Mouse (Mus musculus): ENCODE results near the gene Plaur.
"Not testable (repeated sequence)": the region's sequence is repeated elsewhere in the genome, so short reads cannot be mapped to it uniquely, and the experiment has no call there.

Gene Plaur

GRCm38 (mm10) chr7:24479685-24480084, 17.4 kb downstream of the Plaur start:
- no peak for DNase-seq (ENCODE audit: inconsistent ontology term)

DNA sequence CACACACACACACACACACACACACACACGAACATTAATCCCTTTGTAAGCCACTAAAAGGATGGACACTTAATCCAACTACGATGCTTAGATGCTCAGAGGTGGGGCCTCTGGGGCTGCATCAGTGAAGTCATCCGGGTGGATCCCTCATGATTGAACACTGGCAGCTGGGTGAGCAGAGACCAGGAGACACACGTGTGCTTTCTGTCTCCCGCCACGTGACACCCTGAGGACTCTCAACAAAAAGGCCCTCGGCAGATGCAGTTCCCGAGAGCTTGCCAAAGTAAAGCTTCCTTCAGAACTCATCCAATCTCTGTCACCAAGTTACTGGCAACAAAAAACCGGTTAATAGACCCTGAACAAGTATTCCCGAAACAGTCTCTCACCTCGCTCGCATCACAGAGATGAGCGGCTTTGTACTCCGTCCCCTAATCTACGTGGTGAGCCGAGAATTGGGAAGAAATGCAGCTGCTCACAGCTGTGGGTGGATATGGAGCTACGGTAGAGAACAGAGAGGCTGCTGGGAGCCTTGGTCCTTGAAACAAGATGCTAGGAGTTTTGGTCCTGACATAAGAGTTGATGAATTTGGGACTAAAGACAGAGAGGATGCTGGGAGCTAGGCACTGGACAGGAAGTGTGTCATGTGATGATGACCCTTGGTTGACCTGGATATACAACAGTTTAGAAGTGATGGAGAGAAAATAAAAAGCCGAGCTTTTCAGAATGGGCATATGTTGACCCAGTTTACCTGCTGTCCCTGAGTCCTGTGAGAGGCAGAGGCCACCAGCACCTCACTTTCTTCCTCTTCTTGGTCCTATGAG, 18.0 kb downstream of the Plaur start:
- no peak for DNase-seq (ENCODE audit: inconsistent ontology term)

- DNase-seq (ENCODE audit: inconsistent ontology term) = no peak
These were observed 18.7 kb downstream of the Plaur start for GRCm38 (mm10) chr7:24480986-24481473.

DNA sequence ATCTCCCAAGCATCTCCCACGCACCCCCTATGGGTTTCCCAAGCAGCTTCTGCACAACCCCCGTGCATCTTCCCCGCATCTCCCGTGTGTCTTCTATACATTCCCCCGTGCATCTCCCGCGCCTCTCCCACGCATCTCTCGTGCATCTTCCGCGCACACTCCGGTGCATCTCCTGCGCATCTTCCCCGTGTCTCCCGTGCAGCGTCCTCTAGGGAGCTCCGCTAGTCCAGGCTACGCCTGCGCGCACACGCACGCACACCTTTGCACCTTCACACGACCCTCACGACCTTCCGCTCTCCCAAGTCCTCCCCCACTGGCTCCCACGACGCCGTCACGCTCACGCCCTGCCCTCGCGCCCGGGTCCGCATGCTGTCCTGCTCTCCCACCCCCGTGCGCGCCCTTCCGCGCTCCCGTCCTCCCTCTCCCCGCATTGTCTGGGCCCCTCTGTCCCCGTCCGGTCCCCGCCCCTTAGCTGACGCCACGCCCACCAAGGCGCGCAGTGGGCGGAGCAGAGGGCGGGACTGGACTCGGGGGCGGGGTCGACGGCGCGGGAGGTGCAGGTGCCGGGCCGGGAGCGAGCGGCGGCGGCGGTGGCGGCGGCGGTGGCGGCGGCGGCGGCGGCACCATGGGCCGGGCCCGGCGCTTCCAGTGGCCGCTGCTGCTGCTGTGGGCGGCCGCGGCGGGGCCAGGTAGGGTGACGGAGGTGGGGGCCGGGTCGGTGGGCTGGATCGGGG, 19.4 kb downstream of the Plaur start, which contains the start of gene Cadm4:
TSS of gene Cadm4 (plus strand) at position 550 of the 734 bp plus-strand sequence.
- peak; percentile 94 for DNase-seq (ENCODE audit: inconsistent ontology term)

GRCm38 (mm10) chr7:24482208-24483020, 20.1 kb downstream of the Plaur start:
- DNase-seq (ENCODE audit: inconsistent ontology term) = no peak

- not testable (repeated sequence) for DNase-seq (ENCODE audit: inconsistent ontology term)
These were observed 21.0 kb downstream of the Plaur start for GRCm38 (mm10) chr7:24483291-24483690.

GRCm38 (mm10) chr7:24485481-24485880, 23.2 kb downstream of the Plaur start:
- no peak for DNase-seq (ENCODE audit: inconsistent ontology term)

DNA sequence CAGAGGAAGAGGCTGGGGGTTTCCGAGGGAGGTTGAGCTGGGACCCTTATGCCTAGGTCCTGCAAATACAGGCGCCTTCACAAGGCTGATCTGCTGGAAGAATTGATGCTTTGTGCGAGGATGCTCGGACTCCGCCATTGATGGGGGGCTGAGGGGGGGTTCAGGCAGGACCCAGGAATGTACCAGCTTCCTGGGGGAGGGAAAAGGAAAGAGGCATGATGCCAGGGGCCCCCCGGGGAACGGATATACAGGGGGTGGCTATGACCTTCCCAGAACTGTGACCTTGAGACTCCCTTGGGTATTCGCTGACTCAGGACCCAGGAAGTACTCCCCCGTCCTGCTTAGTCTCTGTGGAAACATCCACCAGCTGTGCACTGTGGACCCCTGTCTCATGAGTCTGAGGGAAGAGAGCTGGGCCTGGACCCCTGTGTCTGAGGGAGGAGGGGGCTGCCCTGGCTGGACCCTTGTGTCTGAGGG, 24.4 kb downstream of the Plaur start:
- DNase-seq (ENCODE audit: inconsistent ontology term) = no peak

GRCm38 (mm10) chr7:24487403-24487802, 25.1 kb downstream of the Plaur start:
- DNase-seq (ENCODE audit: inconsistent ontology term) = no peak

GRCm38 (mm10) chr7:24488303-24488702, 26.0 kb downstream of the Plaur start:
- no peak for DNase-seq (ENCODE audit: inconsistent ontology term)

GRCm38 (mm10) chr7:24499856-24500577, 37.7 kb downstream of the Plaur start:
- DNase-seq (ENCODE audit: inconsistent ontology term) = no peak

DNA sequence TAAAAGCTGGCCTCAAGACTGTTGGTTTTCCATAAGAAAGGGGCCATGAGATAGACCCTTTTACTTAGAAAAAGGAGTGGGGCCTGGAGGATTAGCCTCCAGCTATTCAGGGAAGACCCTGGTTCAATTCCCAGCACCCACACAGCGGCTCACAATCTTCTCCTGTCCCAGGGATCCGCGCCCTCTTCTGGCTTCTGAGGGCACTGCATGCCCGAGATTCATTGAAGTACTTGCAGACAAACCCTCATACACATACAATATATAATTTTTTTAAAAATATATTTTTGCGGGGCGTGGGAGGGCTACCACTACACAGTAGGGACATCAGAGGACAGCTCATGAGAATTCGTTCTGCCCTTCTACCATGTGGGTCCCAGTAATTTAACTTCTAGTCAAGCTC, 38.6 kb downstream of the Plaur start:
- no peak for DNase-seq (ENCODE audit: inconsistent ontology term)

DNA sequence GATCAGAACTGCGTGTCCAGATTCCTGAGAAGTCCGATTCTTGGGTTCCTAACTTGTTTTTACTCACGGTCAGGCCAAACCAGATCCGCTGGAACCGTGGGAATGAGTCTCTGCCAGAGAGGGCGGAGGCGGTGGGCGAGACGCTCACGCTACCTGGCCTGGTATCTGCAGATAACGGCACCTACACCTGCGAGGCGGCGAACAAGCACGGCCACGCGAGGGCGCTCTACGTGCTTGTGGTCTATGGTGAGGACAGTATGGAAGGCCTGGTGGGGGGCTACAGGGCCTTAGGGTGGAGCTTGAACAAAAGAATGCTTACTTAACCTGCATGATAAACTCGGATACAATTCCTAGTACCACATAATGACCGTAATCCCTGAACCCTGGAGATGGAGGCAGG, 39.2 kb downstream of the Plaur start:
- no peak for DNase-seq (ENCODE audit: inconsistent ontology term)

- no peak for DNase-seq (ENCODE audit: inconsistent ontology term)
These were observed 41.7 kb downstream of the Plaur start for GRCm38 (mm10) chr7:24504004-24504403.

DNA sequence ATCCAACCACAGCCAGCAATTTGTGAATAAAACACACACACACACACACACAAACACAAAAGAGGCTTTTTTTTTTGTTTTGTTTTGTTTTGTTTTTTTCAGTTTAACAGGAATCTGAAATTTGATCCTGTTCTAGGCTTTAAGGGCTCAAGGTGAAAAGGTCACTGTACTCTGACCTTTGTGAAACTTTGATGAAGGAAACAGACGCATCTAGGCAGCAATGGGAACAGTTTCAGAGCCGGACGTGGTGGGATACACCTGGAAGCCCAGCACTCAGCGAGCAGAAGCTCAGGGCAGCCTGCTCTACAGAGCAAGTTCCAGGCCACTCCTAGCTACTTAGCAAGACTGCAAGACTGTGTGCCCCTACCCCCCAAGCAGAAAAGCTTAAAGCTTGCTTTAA, 42.6 kb downstream of the Plaur start:
- DNase-seq (ENCODE audit: inconsistent ontology term) = no peak

DNA sequence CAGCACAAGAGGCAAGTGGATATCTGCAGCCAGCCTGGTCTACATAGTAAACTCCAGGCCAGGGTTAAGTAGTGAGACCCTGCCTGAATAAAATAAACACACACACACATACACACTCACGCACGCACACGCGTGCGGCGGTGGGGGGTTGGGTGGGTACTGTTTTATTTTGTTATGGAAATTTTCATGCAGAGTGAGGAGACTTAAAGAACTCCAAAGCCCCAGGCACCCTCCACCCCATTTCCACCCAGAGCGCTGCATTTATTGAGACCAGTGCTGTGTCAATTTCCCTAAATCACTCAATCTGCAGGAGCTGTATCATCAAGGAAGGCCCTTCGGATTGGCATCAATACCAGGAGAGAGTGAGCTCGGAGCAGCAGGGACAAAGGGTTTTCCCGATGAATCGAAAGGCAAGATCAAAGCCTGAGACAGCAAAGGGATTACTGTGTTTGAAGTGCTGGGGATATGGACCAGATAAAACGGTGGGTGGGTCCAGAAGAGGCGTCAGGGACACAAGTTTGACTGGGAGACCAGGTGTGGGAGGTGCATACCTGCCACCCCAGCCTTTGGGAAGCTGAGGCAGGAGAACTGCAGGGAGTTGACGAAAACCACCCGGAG, 43.3 kb downstream of the Plaur start:
- DNase-seq (ENCODE audit: inconsistent ontology term) = no peak

DNA sequence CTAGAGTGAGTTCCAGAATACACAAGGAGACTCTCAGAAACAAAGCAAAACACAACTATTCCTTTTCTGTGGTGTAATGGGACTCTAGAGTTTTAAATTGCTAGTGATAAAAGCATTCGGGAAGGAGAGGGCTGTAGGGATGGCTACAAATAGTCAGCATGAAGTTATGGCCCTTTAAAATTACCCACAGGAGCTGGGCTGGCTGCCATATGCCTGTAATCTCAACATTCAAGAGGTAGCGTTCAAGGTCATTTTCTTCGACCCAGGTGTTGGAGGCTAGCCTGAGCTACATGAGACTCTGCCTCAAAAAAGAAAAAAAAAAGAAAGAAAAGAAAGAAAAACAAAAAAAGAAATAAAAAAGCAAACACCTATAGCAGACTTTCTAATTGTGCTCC, 43.8 kb downstream of the Plaur start:
- no peak for DNase-seq (ENCODE audit: inconsistent ontology term)

DNA sequence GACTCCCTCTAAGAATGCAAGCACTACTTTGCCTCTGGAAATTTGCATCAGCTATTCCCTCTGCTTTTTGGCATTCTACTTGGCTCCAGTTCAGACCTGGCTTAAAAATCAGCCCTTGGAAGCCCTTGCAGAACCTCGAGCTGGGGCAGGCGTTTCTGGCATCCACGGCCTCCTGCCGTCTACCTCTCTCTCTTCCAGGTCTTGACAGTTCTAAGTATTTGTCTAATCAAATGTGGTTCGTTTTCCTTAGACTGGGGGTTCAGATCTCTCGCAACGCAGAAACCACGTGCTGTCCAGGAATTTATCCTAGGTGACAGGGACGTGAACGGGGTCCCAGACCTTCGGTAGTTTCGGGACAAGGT, 44.2 kb downstream of the Plaur start:
- no peak for DNase-seq (ENCODE audit: inconsistent ontology term)

DNA sequence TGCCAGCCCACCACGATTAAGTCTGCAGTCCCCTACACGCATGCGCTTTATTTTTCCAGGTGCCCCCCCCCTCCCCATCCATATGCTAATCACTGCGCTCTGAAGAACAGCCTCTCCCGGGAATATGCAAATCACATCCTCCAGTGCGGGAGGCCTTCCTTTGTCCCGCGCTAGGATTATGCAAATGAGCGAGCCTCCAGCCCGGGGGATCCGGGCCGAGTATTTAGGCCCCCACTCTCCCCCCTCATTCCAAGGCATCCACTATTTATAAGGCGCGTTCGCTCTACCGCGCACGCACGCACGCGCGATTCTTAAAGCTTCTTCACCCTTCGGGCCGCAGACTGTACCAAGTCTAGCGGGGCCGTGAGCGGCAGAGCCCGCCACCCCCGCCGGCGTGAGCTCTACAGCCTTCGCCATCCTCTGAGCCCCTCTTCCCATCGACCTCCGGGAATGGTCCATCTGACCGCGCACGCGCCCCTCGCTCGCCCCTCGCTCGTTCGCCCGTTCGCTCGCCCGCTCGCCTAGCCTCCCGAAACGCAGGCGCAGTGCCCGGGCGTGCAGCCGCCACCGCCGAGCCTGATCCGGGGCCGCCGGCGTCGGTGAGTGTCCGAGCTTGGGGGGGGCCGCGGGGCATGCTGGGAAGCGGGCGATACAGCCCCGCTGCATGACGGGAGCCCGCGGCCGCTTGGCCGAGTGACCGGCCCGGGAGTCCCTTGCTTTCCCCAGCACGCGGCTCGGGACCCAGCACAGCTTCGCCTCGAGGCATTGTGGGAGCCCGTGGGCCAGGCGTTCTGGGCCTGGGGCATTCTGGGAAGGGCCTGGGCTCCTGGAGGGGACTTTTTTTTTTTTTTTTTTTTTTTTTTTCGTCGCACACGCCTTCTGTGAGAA, 44.8 kb downstream of the Plaur start, which contains the start of gene Zfp428:
TSS of gene Zfp428 (plus strand) at position 169 of the 888 bp plus-strand sequence.
- DNase-seq (ENCODE audit: inconsistent ontology term) = peak; percentile 90

DNA sequence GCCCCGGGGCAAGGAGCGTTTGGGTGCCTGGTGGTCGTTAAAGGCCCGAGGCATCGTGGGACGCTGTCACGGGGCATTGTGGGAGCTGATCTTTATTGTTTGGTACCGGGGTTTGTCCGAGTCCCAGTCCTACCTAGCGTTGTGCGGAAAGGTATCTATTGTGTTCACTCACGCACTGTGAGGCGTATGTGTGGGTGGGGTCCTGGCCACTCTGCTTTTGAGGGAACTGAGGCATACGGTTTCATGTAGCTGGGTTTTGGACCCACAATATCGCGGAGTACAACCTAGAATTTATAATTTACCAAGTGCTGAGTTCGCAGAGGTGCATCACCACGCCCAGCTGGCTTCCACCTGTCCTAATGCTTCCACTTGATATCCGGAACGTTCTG, 45.4 kb downstream of the Plaur start:
- DNase-seq (ENCODE audit: inconsistent ontology term) = no peak

All from Muller cell, postnatal 12 days (primary cell).